Mouse (Mus musculus): Measurements from ENCODE around the gene Pkp4. TPM values are rescaled to one million over a fixed set of nuclear protein-coding genes. Genes with fewer than 3 reads are reported as not detected.
"Not testable (repeated sequence)": the region's sequence is repeated elsewhere in the genome, so short reads cannot be mapped to it uniquely, and the experiment has no call there.

Pkp4 gene
- polyA plus RNA-seq, 1 experiment: 38.7 TPM

GRCm38 (mm10) chr2:59383852-59384776, 223.5 kb downstream of the Pkp4 start:
- DNase-seq (ENCODE audit: low spot score): no peak

GRCm38 (mm10) chr2:59385211-59385935, 224.7 kb downstream of the Pkp4 start:
- no peak for DNase-seq (ENCODE audit: low spot score)

GRCm38 (mm10) chr2:59389971-59390370, 229.3 kb downstream of the Pkp4 start:
- DNase-seq (ENCODE audit: low spot score): no peak

GRCm38 (mm10) chr2:59393177-59393576, 232.5 kb downstream of the Pkp4 start:
- DNase-seq (ENCODE audit: low spot score): no peak

GRCm38 (mm10) chr2:59394651-59395050, 234.0 kb downstream of the Pkp4 start:
- DNase-seq (ENCODE audit: low spot score): no peak

- not testable (repeated sequence) for DNase-seq (ENCODE audit: low spot score)
Observed at GRCm38 (mm10) chr2:59395160-59395650, 234.6 kb downstream of the Pkp4 start.

GRCm38 (mm10) chr2:59396555-59396954, 235.9 kb downstream of the Pkp4 start:
- DNase-seq (ENCODE audit: low spot score): no peak

GRCm38 (mm10) chr2:59397531-59397930, 236.9 kb downstream of the Pkp4 start:
- no peak for DNase-seq (ENCODE audit: low spot score)

- no peak for DNase-seq (ENCODE audit: low spot score)
Observed at GRCm38 (mm10) chr2:59400901-59401378, 240.3 kb downstream of the Pkp4 start.

- no peak for DNase-seq (ENCODE audit: low spot score)
Observed at GRCm38 (mm10) chr2:59401841-59402461, 241.3 kb downstream of the Pkp4 start.

GRCm38 (mm10) chr2:59404022-59404421, 243.4 kb downstream of the Pkp4 start:
- DNase-seq (ENCODE audit: low spot score): no peak

Other genes with a start within 250 kb of the Pkp4 start
- gene Ccdc148, start 167 bp upstream of the Pkp4 start, polyA plus RNA-seq (2012; rRNA removed): 0.92 and 0.99 TPM in 2 replicates